Mouse (Mus musculus) liver, adult 2 months (tissue): ENCODE measurements around the gene Hs3st3a1.

Source experiments
- CTCF ChIP-seq: fragments of 200-500 bp; IDR thresholded peaks from 2 replicates; pipeline ENCODE4 v1.5.1; 2011; ENCODE audit warnings: low read depth, low read length, control low read depth
- POLR2A ChIP-seq: fragments of 200-500 bp; IDR thresholded peaks from 2 replicates; pipeline ENCODE4 v1.6.1; 2011; ENCODE audit warnings: low read length, control low read depth; ENCODE audit not compliant: insufficient read depth; ENCODE audit errors: extremely low read depth

GRCm38 (mm10) chr11:64537230-64537629 is 102.1 kb downstream of the Hs3st3a1 start:
- TF ChIP-seq CTCF (no peak), POLR2A (no peak)
